Mouse (Mus musculus) adrenal gland, adult 8-10 months (tissue): ENCODE results near the gene Hfe. TPM values are rescaled to one million over a fixed set of nuclear protein-coding genes. Genes with fewer than 3 reads are reported as not detected.
"Not testable (repeated sequence)": the region's sequence is repeated elsewhere in the genome, so short reads cannot be mapped to it uniquely, and the experiment has no call there.

Experiments
- DNase-seq: peaks from one replicate; pipeline ENCODE4 v3.0.0; 2022
- microRNA-seq, 2 experiments: library from miRNA; unstranded; fragments of <30 nt; microRNA quantifications; one replicate each; pipeline ENCODE4 v1.2.0; 2022
- total RNA-seq, 4 experiments: library from RNA; stranded (reverse); gene quantifications; 2 replicates each; pipeline ENCODE4 v1.2.4; 2022

Hfe gene
- total RNA-seq, 4 experiments from 2014 or later, result 27.4 to 41.7 (median 33.5) TPM

GRCm38 (mm10) chr13:23685121-23685861, 25.4 kb downstream of the Hfe start:
- no peak for DNase-seq

GRCm38 (mm10) chr13:23684295-23684945, 26.2 kb downstream of the Hfe start:
- DNase-seq, result not testable (repeated sequence)

- peak; percentile 83 for DNase-seq
Measured at GRCm38 (mm10) chr13:23683755-23684281, 26.8 kb downstream of the Hfe start, which contains the start of the genes Hist1h2ac and Hist1h2bc. Gene Hist1h2ac, minus strand, starts transcription at chr13:23683948. Gene Hist1h2bc, plus strand, starts transcription at chr13:23684199.

- not testable (repeated sequence) for DNase-seq
Measured at GRCm38 (mm10) chr13:23682947-23683754, 27.5 kb downstream of the Hfe start.

GRCm38 (mm10) chr13:23682623-23682946, 28.1 kb downstream of the Hfe start:
- DNase-seq, result no peak

- DNase-seq, result no peak
Measured at GRCm38 (mm10) chr13:23681990-23682582, 28.6 kb downstream of the Hfe start.

GRCm38 (mm10) chr13:23662536-23662935, 48.1 kb downstream of the Hfe start:
- DNase-seq, result no peak

- no peak for DNase-seq
Measured at GRCm38 (mm10) chr13:23659636-23660366, 50.9 kb downstream of the Hfe start.

Small RNA genes within 50 kb of the gene (microRNA-seq; reads per million reads assigned to microRNA genes)
- 0 reads per million in 2 experiments for gene Gm44314
- gene Gm44350, result 0 reads per million in 2 experiments
- gene Gm44484, result 0 reads per million in 2 experiments

Other genes with a start within 250 kb of the Hfe start
- gene Btn1a1, start 245.0 kb downstream of the Hfe start, total RNA-seq, result not detected
- gene Btn2a2, start 222.0 kb downstream of the Hfe start, total RNA-seq, result not detected
- 100 to 1,000 TPM; 381 to 523 (median 406) TPM for gene Hist1h4h, start 179.8 kb downstream of the Hfe start, total RNA-seq
- gene Hist1h2af, start 176.9 kb downstream of the Hfe start, total RNA-seq, result 10 to 100 TPM in 3 of 4 experiments, 1 to 10 TPM in 1; 8.2 to 20.8 (median 16.2) TPM
- 1 to 10 TPM; 3.2 to 5.6 (median 4.7) TPM for gene Hist1h3g, start 175.4 kb downstream of the Hfe start, total RNA-seq
- 1 to 10 TPM; 2.2 to 3.4 (median 2.9) TPM for gene Hist1h2bh, start 167.5 kb downstream of the Hfe start, total RNA-seq
- gene Hist1h3f, start 166.8 kb downstream of the Hfe start, total RNA-seq, result 10 to 100 TPM; 16.8 to 22.6 (median 20.7) TPM
- 10 to 100 TPM; 54.2 to 65.8 (median 58.8) TPM for gene Hist1h4f, start 159.2 kb downstream of the Hfe start, total RNA-seq
- gene Hist1h1d, start 157.6 kb downstream of the Hfe start, total RNA-seq, result 1 to 10 TPM; 2.2 to 3.9 (median 3.1) TPM
- gene Hist1h3e, start 148.5 kb downstream of the Hfe start, total RNA-seq, result 10 to 100 TPM; 48.1 to 62.5 (median 53.5) TPM
- 1 to 10 TPM; 4.5 to 9.9 (median 6.6) TPM for gene Hist1h2ae, start 139.6 kb downstream of the Hfe start, total RNA-seq
- 10 to 100 TPM; 55.2 to 81.2 (median 75.0) TPM for gene Hist1h2bg, start 139.5 kb downstream of the Hfe start, total RNA-seq
- gene Hist1h2bf, start 136.7 kb downstream of the Hfe start, total RNA-seq, result 10 to 100 TPM; 18.7 to 29.5 (median 23.2) TPM
- 1 to 10 TPM; 4.8 to 9.8 (median 5.8) TPM for gene Hist1h2ad, start 136.5 kb downstream of the Hfe start, total RNA-seq
- 1 to 10 TPM; 2.9 to 4.8 (median 3.3) TPM for gene Hist1h3d, start 135.1 kb downstream of the Hfe start, total RNA-seq
- 100 to 1,000 TPM; 116 to 151 (median 145) TPM for gene Hist1h4d, start 129.3 kb downstream of the Hfe start, total RNA-seq
- 10 to 100 TPM; 11.0 to 15.5 (median 13.2) TPM for gene Hist1h2be, start 89.7 kb downstream of the Hfe start, total RNA-seq
- 10 to 100 TPM; 61.3 to 77.8 (median 63.8) TPM for gene Hist1h1e, start 88.3 kb downstream of the Hfe start, total RNA-seq
- 1 to 10 TPM; 1.8 to 3.2 (median 2.3) TPM for gene Hist1h2ac, start 26.9 kb downstream of the Hfe start, total RNA-seq
- 100 to 1,000 TPM; 105 to 176 (median 135) TPM for gene Hist1h2bc, start 26.7 kb downstream of the Hfe start, total RNA-seq
- under 1 TPM in 1 of 4 experiments, not detected in 3; 0.26 TPM for gene Hist1h1t, start 15.0 kb downstream of the Hfe start, total RNA-seq
- 10 to 100 TPM; 71.9 to 93.9 (median 88.6) TPM for gene Hist1h4c, start 12.4 kb downstream of the Hfe start, total RNA-seq
- gene Hist1h1c, start 28.0 kb upstream of the Hfe start, total RNA-seq, result 100 to 1,000 TPM; 212 to 290 (median 255) TPM
- gene Hist1h3c, start 34.7 kb upstream of the Hfe start, total RNA-seq, result 10 to 100 TPM in 1 of 4 experiments, 1 to 10 TPM in 3; 4.3 to 10.9 (median 7.4) TPM
- 10 to 100 TPM; 14.8 to 24.3 (median 20.0) TPM for gene Hist1h2bb, start 35.9 kb upstream of the Hfe start, total RNA-seq
- gene Hist1h2ab, start 40.3 kb upstream of the Hfe start, total RNA-seq, result 10 to 100 TPM; 24.0 to 37.5 (median 29.3) TPM
- gene Hist1h3b, start 41.4 kb upstream of the Hfe start, total RNA-seq, result 10 to 100 TPM; 18.1 to 29.8 (median 26.6) TPM
- gene Hist1h4b, start 46.2 kb upstream of the Hfe start, total RNA-seq, result 100 to 1,000 TPM in 1 of 4 experiments, 10 to 100 TPM in 3; 69.6 to 104 (median 91.8) TPM
- gene Hist1h4a, start 50.4 kb upstream of the Hfe start, total RNA-seq, result 10 to 100 TPM; 18.1 to 29.1 (median 26.8) TPM
- gene Hist1h3a, start 51.5 kb upstream of the Hfe start, total RNA-seq, result 10 to 100 TPM; 28.7 to 37.4 (median 36.4) TPM
- 10 to 100 TPM; 16.7 to 20.1 (median 18.6) TPM for gene Hist1h1a, start 52.8 kb upstream of the Hfe start, total RNA-seq
- gene Trim38, start 59.1 kb upstream of the Hfe start, total RNA-seq, result under 1 TPM in 3 of 4 experiments, not detected in 1; 0.24 to 0.48 (median 0.26) TPM
- gene Slc17a2, start 96.1 kb upstream of the Hfe start, total RNA-seq, result under 1 TPM in 1 of 4 experiments, not detected in 3; 0.06 TPM
- 1 to 10 TPM in 1 of 4 experiments, under 1 TPM in 3; 0.18 to 1.4 (median 0.76) TPM for gene Slc17a3, start 128.6 kb upstream of the Hfe start, total RNA-seq
- gene Slc17a1, start 156.9 kb upstream of the Hfe start, total RNA-seq, result not detected
- under 1 TPM in 3 of 4 experiments, not detected in 1; 0.13 to 0.38 (median 0.15) TPM for gene Slc17a4, start 204.2 kb upstream of the Hfe start, total RNA-seq
- not detected for gene Hist1h2ba, start 223.3 kb upstream of the Hfe start, total RNA-seq
- not detected for gene Hist1h2aa, start 223.6 kb upstream of the Hfe start, total RNA-seq